Mouse (Mus musculus): Measurements from ENCODE around the gene Gm5141. TPM values are rescaled to one million over a fixed set of nuclear protein-coding genes. Genes with fewer than 3 reads are reported as not detected.

Gene Gm5141
- 5.0 and 10.3 TPM in 2 replicates for polyA plus RNA-seq (2015; fragmentation: Nextera tagmentation; extraction: Ambion mirVana)

GRCm38 (mm10) chr13:62785199-62786134, at the start of gene Gm5141:
Gene Gm5141, minus strand, starts transcription at chr13:62785808.

GRCm38 (mm10) chr13:62760432-62761415, 24.9 kb downstream of the Gm5141 start, which contains the start of gene Platr25:
Gene Platr25, minus strand, starts transcription at chr13:62760709.

Small RNA genes within 50 kb of the gene (microRNA-seq; reads per million reads assigned to microRNA genes)
- gene Gm24588 (ENCODE audit: borderline replicate concordance, insufficient number of aligned reads), result not detected
- gene Mir713 (ENCODE audit: borderline replicate concordance, insufficient number of aligned reads), result not detected

Other genes starting within 250 kb of the Gm5141 start
- gene Zfp935, start 227.3 kb downstream of the Gm5141 start, polyA plus RNA-seq (2015; fragmentation: Nextera tagmentation; extraction: Ambion mirVana), result not detected in 2 replicates
- 11.9 and 12.7 TPM in 2 replicates for gene Zfp934, start 214.6 kb downstream of the Gm5141 start, polyA plus RNA-seq (2015; fragmentation: Nextera tagmentation; extraction: Ambion mirVana)
- 5.3 and 7.3 TPM in 2 replicates for gene 6720489N17Rik, start 161.6 kb downstream of the Gm5141 start, polyA plus RNA-seq (2015; fragmentation: Nextera tagmentation; extraction: Ambion mirVana)
- gene Platr25, start 25.1 kb downstream of the Gm5141 start, polyA plus RNA-seq (2015; fragmentation: Nextera tagmentation; extraction: Ambion mirVana), result 16.1 and 21.4 TPM in 2 replicates
- gene Fbp2, start 72.6 kb upstream of the Gm5141 start, polyA plus RNA-seq (2015; fragmentation: Nextera tagmentation; extraction: Ambion mirVana), result 1.2 and 3.4 TPM in 2 replicates
- gene Fbp1, start 102.5 kb upstream of the Gm5141 start, polyA plus RNA-seq (2015; fragmentation: Nextera tagmentation; extraction: Ambion mirVana), result 62.3 and 91.2 TPM in 2 replicates
- gene 2010111I01Rik, start 179.1 kb upstream of the Gm5141 start, polyA plus RNA-seq (2015; fragmentation: Nextera tagmentation; extraction: Ambion mirVana), result 106 and 119 TPM in 2 replicates

All from adrenal gland, postnatal 0 days (tissue).